Comparison of ENCODE assay signal across 20 mouse cellular contexts in genomic region chrX:161973572-161973971, GRCm38 (mm10).
DNase-seq lines count a peak whose midpoint lies in the region; ATAC-seq and TF ChIP-seq lines count a peak whose summit lies in the region.
"Had no signal": no experiment of that assay in that cellular context is flagged by ENCODE, and none has a peak within 500 bp of the region (broad histone marks: within the 10 kb centered on the region; RNA-seq: fewer than 3 reads in every experiment).

No protein-coding gene starts in this region.

- 44% methylated on average over 3 of the region's 3 CpGs for WGBS in kidney, postnatal 0 days
- 45% methylated on average over 2 of the region's 3 CpGs for WGBS in embryonic facial prominence, embryonic 14.5 days
- 44% methylated on average over 3 of the region's 3 CpGs for WGBS in midbrain, embryonic 13.5 days

- ATAC-seq in kidney, postnatal 0 days (replicated peaks; ENCODE audit: low FRiP score, low read depth): no peak
- 0 out of 2 replicates have a peak, but pooled peaks have one; percentile 64 for ATAC-seq in embryonic facial prominence, embryonic 14.5 days (ENCODE audit: low read depth)
- peak; percentile 57 for ATAC-seq in megakaryocyte, adult 5-6 weeks (ENCODE audit: poor library complexity, severe bottlenecking)
- no peak for ATAC-seq in midbrain, embryonic 13.5 days
- ATAC-seq: forebrain, postnatal 0 days; intestine, embryonic 16.5 days had no signal

- H3K4me3 ChIP-seq in kidney, postnatal 0 days (replicated peaks; ENCODE audit: low read depth, low read length): no peak overlapping the region
- no peak overlapping the region for H3K4me3 ChIP-seq in embryonic facial prominence, embryonic 14.5 days (ENCODE audit: low read depth, low read length)
- no peak overlapping the region for H3K4me3 ChIP-seq in midbrain, embryonic 13.5 days (replicated peaks)
- H3K4me3 ChIP-seq: hindbrain, embryonic 15.5 days; layer of hippocampus, adult 2 months; midbrain, embryonic 12.5 days; myocyte; neural tube, embryonic 15.5 days had no signal

- no peaks in the 10 kb centered on the region for H3K36me3 ChIP-seq in kidney, postnatal 0 days (ENCODE audit: insufficient read depth, low read length)
- H3K36me3 ChIP-seq in embryonic facial prominence, embryonic 14.5 days (ENCODE audit: control insufficient read depth, insufficient read depth, low read length): no peaks in the 10 kb centered on the region
- no peaks in the 10 kb centered on the region for H3K36me3 ChIP-seq in midbrain, embryonic 13.5 days
- H3K36me3 ChIP-seq: G1E; hindbrain, embryonic 15.5 days; midbrain, embryonic 12.5 days; neural tube, embryonic 15.5 days had no signal

- H3K9me3 ChIP-seq in kidney, postnatal 0 days (replicated peaks; ENCODE audit: low read length): no peaks in the 10 kb centered on the region
- H3K9me3 ChIP-seq in embryonic facial prominence, embryonic 14.5 days (ENCODE audit: control insufficient read depth, low read length): no peaks in the 10 kb centered on the region
- H3K9me3 ChIP-seq in midbrain, embryonic 13.5 days: no peaks in the 10 kb centered on the region
- H3K9me3 ChIP-seq: G1E; hindbrain, embryonic 15.5 days; midbrain, embryonic 12.5 days; neural tube, embryonic 15.5 days had no signal

- TF ChIP-seq CTCF in kidney, postnatal 0 days (IDR thresholded peaks at IDR 0.05; ENCODE audit: low read depth): no peak

- no peaks in the 10 kb centered on the region for H3K4me1 ChIP-seq in kidney, postnatal 0 days (replicated peaks; ENCODE audit: insufficient read depth, low read length)
- H3K4me1 ChIP-seq in embryonic facial prominence, embryonic 14.5 days (ENCODE audit: control insufficient read depth, insufficient read depth, low read length): peaks cover 3% of the 10 kb centered on the region; the same call in 1 of the 2 replicates
- H3K4me1 ChIP-seq in midbrain, embryonic 13.5 days (replicated peaks): 0 out of 2 replicates have a peak, but pooled peaks cover 5% of the 10 kb centered on the region
- H3K4me1 ChIP-seq: hindbrain, embryonic 15.5 days; midbrain, embryonic 12.5 days; neural tube, embryonic 15.5 days had no signal

- H3K27me3 ChIP-seq in kidney, postnatal 0 days (ENCODE audit: insufficient read depth, low read length): no peaks in the 10 kb centered on the region
- H3K27me3 ChIP-seq in embryonic facial prominence, embryonic 14.5 days (replicated peaks; ENCODE audit: control insufficient read depth, insufficient read depth, low read length): peaks cover 28% of the 10 kb centered on the region; the same call in 1 of the 2 replicates
- peaks cover 70% of the 10 kb centered on the region for H3K27me3 ChIP-seq in midbrain, embryonic 13.5 days

- no peak overlapping the region for H3K9ac ChIP-seq in kidney, postnatal 0 days (ENCODE audit: low read depth, low read length)
- H3K9ac ChIP-seq in embryonic facial prominence, embryonic 14.5 days (ENCODE audit: low read depth, low read length): no peak overlapping the region
- no peak overlapping the region for H3K9ac ChIP-seq in midbrain, embryonic 13.5 days (replicated peaks)
- H3K9ac ChIP-seq: forebrain, postnatal 0 days; hindbrain, embryonic 15.5 days; midbrain, embryonic 12.5 days; neural tube, embryonic 15.5 days had no signal

- no peak overlapping the region for H3K4me2 ChIP-seq in kidney, postnatal 0 days (ENCODE audit: low read length)
- no peak overlapping the region for H3K4me2 ChIP-seq in embryonic facial prominence, embryonic 14.5 days (ENCODE audit: low read depth, low read length)
- H3K4me2 ChIP-seq in midbrain, embryonic 13.5 days (replicated peaks): no peak overlapping the region
- H3K4me2 ChIP-seq: hindbrain, embryonic 15.5 days; midbrain, embryonic 12.5 days; neural tube, embryonic 15.5 days had no signal

- H3K27ac ChIP-seq in kidney, postnatal 0 days: no peak overlapping the region
- no peak overlapping the region for H3K27ac ChIP-seq in embryonic facial prominence, embryonic 14.5 days (replicated peaks; ENCODE audit: low read depth, low read length)
- H3K27ac ChIP-seq in midbrain, embryonic 13.5 days: no peak overlapping the region
- H3K27ac ChIP-seq: hindbrain, embryonic 15.5 days; layer of hippocampus, adult 2 months; midbrain, embryonic 12.5 days; neural tube, embryonic 15.5 days had no signal

- peak; percentile 48 for DNase-seq in kidney, postnatal 0 days (ENCODE audit: low spot score)
- no peak for DNase-seq in kidney, postnatal 14 days
- DNase-seq in R1 (ENCODE audit: low read depth, low spot score): peak; percentile 37
- DNase-seq in embryonic facial prominence, embryonic 14.5 days (ENCODE audit: low spot score): no peak
- no peak for DNase-seq in adrenal gland, adult 18-20 months (ENCODE audit: low spot score in 2 of 2)
- DNase-seq: adrenal gland, postnatal 10 days; cerebellum, adult 18-20 months; forebrain, postnatal 0 days; heart, postnatal 10 days; lung, postnatal 14 days; thymus, postnatal 25 days had no signal

Comparison
In these comparisons a context has a peak if more than half of its experiments do, and no peak if none do; other contexts are left out.
1. DNase-seq: peak in kidney, postnatal 0 days (single experiment) and R1 (single experiment); none in kidney, postnatal 14 days (single experiment), embryonic facial prominence, embryonic 14.5 days (single experiment) and adrenal gland, adult 18-20 months (0 of 2).
2. ATAC-seq: peak in embryonic facial prominence, embryonic 14.5 days (single experiment) and megakaryocyte, adult 5-6 weeks (single experiment); none in kidney, postnatal 0 days (single experiment) and midbrain, embryonic 13.5 days (single experiment).